Mouse (Mus musculus) liver, adult (tissue): ENCODE measurements around the gene Rgl1.

Source experiments
- GATA4 ChIP-seq: IDR thresholded peaks from 2 replicates; pipeline ENCODE4 v1.6.1; 2014; ENCODE audit warnings: mild to moderate bottlenecking, low read length; ENCODE audit not compliant: insufficient replicate concordance

Rgl1 gene

DNA sequence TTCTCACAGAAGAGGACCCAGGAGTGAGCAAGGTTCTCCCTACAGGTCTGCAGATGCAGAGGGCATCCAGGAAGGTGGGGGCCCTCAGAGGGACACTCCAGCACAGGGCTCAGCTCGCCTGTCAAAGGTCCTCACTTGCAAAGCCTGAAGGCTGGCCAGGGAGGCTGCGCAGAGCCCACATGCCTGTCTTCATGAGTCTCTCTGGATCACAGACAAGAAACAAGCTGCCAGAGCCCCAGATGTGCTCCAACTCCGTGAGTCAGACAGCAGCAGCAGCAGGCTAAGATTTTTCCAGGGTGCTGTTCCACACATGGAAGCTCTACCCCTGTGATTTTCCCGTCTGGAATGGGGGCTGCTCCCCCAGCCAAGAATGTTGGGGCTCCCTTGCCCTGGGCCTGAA, 251.9 kb downstream of the Rgl1 start:
- TF ChIP-seq GATA4, result no peak

DNA sequence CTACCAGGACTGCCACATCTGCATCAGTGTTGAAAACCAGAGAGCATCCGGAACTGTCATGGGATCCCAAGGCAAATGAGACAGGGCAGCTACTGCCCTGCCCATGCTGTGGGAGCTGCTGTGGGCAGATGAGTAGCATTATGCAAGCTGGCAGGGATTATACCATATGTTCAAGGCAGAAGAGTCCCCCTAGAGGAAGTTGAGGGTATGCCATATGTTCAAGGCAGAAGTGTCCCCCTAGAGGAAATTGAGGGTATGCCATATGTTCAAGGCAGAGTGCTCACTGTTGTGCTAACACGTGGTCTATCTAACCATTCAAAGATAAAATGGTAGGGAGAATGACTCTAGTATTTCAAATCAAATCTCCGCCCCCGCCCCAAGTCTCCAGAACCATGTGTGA, 254.9 kb downstream of the Rgl1 start:
- no peak for TF ChIP-seq GATA4

DNA sequence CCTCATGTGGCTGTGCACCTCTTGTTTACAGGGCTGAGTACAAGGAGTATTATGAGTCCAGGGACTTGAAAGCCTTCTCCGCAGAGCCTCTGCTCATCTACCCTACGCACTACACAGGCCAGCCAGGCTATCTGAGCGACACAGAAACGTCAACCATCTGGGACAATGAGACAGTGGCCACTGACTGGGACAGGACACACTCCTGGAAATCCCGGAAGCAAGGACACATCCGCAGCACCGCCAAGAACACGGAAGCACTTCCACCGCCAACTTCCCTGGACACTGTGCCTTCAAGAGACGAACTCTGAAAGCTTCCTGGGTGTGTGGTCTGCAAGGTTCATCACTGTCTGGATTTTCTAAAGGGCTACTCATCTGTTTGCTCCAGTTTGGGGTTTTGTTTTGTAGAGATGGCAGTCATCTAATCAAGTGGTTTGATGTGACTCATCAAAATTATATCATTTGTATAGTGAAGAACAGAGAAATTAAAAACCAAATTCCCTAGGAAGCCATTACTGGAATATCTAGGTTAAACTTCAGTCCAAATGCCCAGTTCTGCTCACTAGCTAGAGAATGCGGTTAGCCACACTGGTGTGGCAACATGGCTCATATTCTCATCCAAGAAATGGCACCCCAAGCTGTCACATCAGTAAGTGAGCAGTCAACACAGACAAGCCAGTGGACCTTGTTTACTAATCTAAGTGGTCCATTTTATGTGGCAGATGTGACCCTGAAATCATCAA, 257.5 kb downstream of the Rgl1 start:
- no peak for TF ChIP-seq GATA4

DNA sequence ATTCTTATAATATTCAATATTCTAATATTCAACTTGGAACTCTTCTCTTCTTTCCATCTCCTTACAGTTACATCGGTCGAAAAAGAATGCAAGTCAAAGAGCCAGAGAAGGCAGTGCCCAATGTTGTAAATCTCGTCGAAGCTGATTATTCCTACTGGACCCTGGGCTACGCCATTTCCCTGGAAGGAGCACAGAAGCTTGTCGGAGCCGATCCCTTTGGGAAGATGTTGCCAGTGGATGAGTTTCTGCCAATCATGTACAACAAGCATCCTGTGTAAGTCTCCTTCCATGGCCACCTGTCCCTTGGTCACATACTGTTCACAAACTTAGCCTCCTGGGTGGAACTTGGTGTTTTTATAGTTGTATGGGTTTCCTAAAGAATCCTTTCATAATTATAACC, 259.4 kb downstream of the Rgl1 start:
- TF ChIP-seq GATA4, result no peak

DNA sequence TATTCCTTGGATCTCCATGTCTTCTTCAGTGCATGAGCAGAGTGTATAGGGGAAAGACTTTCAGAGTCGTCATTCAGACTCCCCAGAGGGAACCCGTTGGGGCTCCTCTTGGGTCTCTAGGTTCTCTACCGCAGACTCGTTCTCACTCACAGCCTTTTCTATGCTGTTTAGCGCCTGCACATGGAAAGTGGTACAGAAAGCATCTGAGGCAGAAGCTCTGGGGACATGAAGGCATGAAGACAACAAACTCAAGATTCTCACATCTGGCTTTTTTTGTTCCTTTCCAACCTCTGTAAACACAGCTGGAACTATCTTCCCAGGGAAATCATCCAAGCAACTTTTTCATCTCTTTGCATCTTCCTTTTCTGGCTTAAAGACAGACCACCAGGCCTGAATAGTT, 260.0 kb downstream of the Rgl1 start:
- no peak for TF ChIP-seq GATA4

DNA sequence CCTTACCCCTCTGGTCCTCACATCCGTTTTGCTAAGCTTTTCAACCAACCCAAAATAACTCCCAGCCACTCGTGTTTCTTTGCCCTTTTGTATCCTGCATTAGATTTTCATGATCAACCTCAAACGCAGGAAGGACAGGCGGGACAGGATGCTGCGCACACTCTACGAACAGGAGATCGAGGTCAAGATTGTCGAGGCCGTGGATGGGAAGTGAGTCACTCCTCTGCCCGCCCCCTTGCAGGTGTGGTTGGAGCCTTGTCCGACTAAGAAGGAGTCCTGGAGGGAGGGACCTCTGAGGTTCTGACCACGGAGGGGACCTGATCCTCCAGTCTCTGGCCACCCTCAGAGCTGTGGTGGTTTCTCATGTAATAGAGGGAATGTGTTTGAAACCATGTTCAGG, 266.3 kb downstream of the Rgl1 start:
- TF ChIP-seq GATA4, result no peak

DNA sequence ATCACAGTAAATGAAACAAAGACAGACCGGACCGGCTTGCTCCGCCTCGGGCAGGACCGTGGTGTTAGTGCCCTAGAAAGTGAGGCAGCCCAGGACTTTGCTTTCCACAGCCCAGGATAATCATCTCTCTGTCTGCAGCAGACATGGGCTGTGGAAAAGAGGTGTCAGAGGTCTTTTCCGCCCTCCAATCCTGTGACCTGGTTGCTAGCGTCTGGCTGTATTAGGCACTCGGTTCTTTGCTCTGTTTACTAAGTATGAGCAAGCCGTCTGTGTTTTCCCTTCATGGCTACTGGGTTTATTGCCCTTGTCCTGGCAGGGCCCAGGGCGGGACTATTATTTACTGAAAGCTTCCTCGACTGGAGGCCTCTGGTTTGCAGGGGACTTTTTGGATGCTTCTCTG, 268.6 kb downstream of the Rgl1 start:
- peak; percentile 44; the same call in 1 of the 2 replicates for TF ChIP-seq GATA4

DNA sequence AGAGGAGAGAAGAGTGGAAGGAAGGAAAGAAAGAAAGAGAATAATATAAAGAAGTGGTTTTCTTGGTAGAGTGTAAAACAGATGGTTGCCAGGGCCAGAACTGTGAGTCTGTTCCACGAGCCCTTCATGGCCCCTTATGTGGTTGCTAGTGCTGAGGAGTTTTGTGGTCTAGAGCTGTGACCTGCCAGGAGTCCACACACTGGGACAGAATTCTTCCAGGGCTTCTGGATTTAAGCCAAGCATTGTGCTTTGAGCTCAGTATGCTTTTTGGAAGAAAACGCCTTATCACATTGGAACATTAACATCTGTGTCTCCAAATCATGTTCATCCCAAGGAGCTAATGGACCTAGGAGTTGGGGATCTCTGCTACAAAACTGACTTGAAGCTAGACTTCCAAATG, 269.3 kb downstream of the Rgl1 start:
- TF ChIP-seq GATA4, result no peak

DNA sequence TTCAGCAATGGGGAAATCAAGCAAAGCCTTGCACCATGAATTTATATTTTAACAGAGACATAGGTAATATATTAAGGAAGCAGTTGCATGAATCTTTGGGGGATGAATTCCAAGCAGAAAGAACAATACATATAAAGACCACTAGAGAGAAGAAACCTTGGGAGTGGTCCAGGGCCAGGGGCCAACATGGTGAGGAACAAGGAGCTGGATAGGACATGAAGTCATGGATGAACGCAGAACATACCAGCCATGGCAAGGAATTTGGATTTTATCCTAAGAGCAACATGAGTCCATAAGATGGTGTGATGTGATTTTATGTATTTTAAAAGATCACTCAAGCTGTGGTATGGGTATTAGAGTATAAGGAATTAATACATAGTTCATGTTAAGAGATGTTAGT, 273.9 kb downstream of the Rgl1 start:
- TF ChIP-seq GATA4, result no peak

DNA sequence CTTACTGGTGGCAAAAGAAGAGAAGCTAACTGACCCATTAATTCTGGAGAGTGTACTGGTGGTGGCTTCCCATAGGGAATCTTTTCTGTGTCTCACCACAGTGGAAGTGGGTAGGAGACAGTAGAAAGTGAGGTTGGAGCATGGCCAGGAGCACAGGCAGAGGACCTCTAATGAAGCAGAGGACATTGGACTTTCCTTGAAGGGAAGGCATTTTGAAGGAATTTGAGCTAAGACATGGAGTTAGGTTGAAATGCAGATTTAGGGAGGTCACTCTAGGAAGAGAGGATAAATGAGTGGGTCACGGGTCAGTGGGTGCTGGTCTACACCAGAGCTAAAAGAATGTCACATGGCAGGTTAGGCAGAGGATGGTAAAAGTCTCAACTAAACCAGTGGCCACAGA, 275.3 kb downstream of the Rgl1 start:
- no peak for TF ChIP-seq GATA4

DNA sequence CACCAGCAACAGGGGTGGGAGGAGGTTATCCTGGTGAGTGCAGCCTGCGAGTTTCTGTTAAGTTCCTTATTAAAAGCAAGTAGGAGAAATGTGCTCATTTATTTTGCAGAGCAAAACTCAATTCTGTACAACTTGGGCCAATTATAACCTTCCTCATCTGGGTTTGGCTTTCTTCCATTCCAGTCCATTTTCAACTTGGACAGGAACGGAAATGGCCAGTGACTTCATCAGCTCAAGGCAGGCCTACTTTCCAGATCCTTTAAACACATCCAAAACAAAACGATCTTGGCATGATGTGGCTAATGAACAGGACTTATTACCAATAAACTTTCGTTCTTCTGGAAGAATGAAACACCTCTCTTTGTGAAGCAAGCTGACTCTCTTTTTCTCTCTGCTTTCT, 290.0 kb downstream of the Rgl1 start:
- TF ChIP-seq GATA4, result no peak

DNA sequence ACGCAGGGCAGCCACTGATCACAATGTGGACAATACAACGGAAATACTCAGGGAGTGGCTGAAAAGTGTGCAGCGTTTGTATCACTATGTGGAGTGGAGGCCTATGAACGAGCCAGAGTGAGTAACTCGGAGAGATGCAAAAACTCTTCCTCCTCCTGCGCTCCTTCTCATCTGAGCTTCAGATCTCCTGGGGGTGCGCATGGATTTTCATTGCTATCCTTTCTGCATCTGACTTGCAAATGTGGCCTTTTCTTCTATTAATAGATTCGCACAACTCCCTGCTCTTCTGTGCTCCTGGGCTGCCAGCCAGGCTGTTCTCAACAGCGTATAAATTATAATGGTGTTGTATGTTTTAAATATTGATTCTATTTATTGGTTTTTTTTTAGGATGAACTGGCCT, 297.7 kb downstream of the Rgl1 start:
- no peak for TF ChIP-seq GATA4
